Mouse (Mus musculus) stomach, postnatal 0 days (tissue): ENCODE results near the gene Dgkg. TPM values are rescaled to one million over a fixed set of nuclear protein-coding genes. Genes with fewer than 3 reads are reported as not detected.
A peak's percentile ranks its signal among the peaks of the same experiment; 100 is the strongest.

Source experiments
- ATAC-seq: fragments of 200-750 bp; cut with Nextera tagmentation; 2 replicates; pipeline ENCODE4 v1.8.0; 2017; ENCODE audit not compliant: low FRiP score, low TSS enrichment
- DNase-seq: peaks from one replicate; pipeline ENCODE4 v3.0.0-alpha.2; 2016; ENCODE audit warnings: low spot score
- H3K27ac ChIP-seq: fragments of 300-500 bp; sonication (generic); replicated peaks from 2 replicates; pipeline ENCODE4 v1.5.1; 2014; ENCODE audit warnings: mild to moderate bottlenecking, control low read depth
- H3K27me3 ChIP-seq: fragments of 300-500 bp; sonication (generic); 2 replicates; pipeline ENCODE4 v1.6.1; 2014; ENCODE audit warnings: low read length; ENCODE audit not compliant: control insufficient read depth, insufficient read depth
- H3K36me3 ChIP-seq: fragments of 300-500 bp; sonication (generic); 2 replicates; pipeline ENCODE4 v1.6.1; 2014; ENCODE audit warnings: low read length, mixed read lengths; ENCODE audit not compliant: control insufficient read depth, insufficient read depth
- H3K4me1 ChIP-seq: fragments of 300-500 bp; sonication (generic); replicated peaks from 2 replicates; pipeline ENCODE4 v1.6.1; 2014; ENCODE audit warnings: antibody characterized with exemption; ENCODE audit not compliant: control insufficient read depth, insufficient read depth
- H3K4me2 ChIP-seq: fragments of 300-500 bp; sonication (generic); replicated peaks from 2 replicates; pipeline ENCODE4 v1.6.1; 2014; ENCODE audit warnings: low read depth, mild to moderate bottlenecking, control low read depth, moderate library complexity
- H3K4me3 ChIP-seq: fragments of 300-500 bp; sonication (generic); 2 replicates; pipeline ENCODE4 v1.5.1; 2014; ENCODE audit warnings: low read depth, low read length, control low read depth
- H3K9ac ChIP-seq: fragments of 300-500 bp; sonication (generic); 2 replicates; pipeline ENCODE4 v1.6.1; 2014; ENCODE audit warnings: mild to moderate bottlenecking, low read length, control low read depth, mixed read lengths
- H3K9me3 ChIP-seq: fragments of 300-500 bp; sonication (generic); 2 replicates; pipeline ENCODE4 v1.6.1; 2016; ENCODE audit warnings: low read length; ENCODE audit not compliant: control insufficient read depth
- CTCF ChIP-seq: IDR thresholded peaks from 2 replicates; pipeline ENCODE4 v1.5.1; 2016; ENCODE audit warnings: antibody characterized with exemption, low read depth, mild to moderate bottlenecking, moderate library complexity
- EP300 ChIP-seq: optimal IDR thresholded peaks from 2 replicates; pipeline ENCODE3; 2016; ENCODE audit warnings: antibody characterized with exemption
- WGBS: fragments of 180-500 bp; shearing (Covaris S2); extraction: QIAGEN DNeasy Blood & Tissue Kit; methylation state at CpG from one replicate; pipeline ENCODE4 v1.1.7; 2014; 5-methylcytosine and 5-hydroxymethylcytosine counted together
- polyA plus RNA-seq: library from polyadenylated mRNA; unstranded; fragments of >200 nt; fragmentation: Nextera tagmentation; extraction: Ambion mirVana; gene quantifications from 2 replicates; pipeline ENCODE4 v1.2.1, GENCODE M21; 2015

Dgkg gene
- 0.36 and 0.54 TPM in 2 replicates for polyA plus RNA-seq

GRCm38 (mm10) chr16:22656533-22657444, at the start of gene Dgkg:
TSS of gene Dgkg (minus strand) at chr16:22657221.
- 1% methylated on average over 63 of the region's 63 CpGs for WGBS
- no peaks in the 10 kb centered on the region for H3K9me3 ChIP-seq
- H3K36me3 ChIP-seq = no peaks in the 10 kb centered on the region
- H3K9ac ChIP-seq = peak within 1 kb of the TSS; percentile 18; the same call in 1 of the 2 replicates
- H3K4me1 ChIP-seq = 0 out of 2 replicates have a peak, but pooled peaks cover 2% of the 10 kb centered on the region
- H3K27ac ChIP-seq = no peak within 1 kb of the TSS
- ATAC-seq (peak; percentile 68), DNase-seq (peak; percentile 33)
- peaks cover 7% of the 10 kb centered on the region for H3K27me3 ChIP-seq
- peak within 1 kb of the TSS; percentile 44 for H3K4me3 ChIP-seq
- H3K4me2 ChIP-seq = peak within 1 kb of the TSS; percentile 78
- no peak for TF ChIP-seq EP300
- TF ChIP-seq CTCF = no peak

- H3K9ac ChIP-seq = no peak overlapping the region; the same call in 1 of the 2 replicates
- no peak overlapping the region for H3K27ac ChIP-seq
- no peak overlapping the region for H3K4me2 ChIP-seq
- DNase-seq (no peak), ATAC-seq (no peak)
- H3K4me1 ChIP-seq = no peaks in the 10 kb centered on the region
- no peak for TF ChIP-seq EP300
- no peak overlapping the region for H3K4me3 ChIP-seq
- 49% methylated on average over 6 of the region's 6 CpGs for WGBS
- no peaks in the 10 kb centered on the region for H3K9me3 ChIP-seq
- no peaks in the 10 kb centered on the region for H3K27me3 ChIP-seq
- H3K36me3 ChIP-seq = no peaks in the 10 kb centered on the region
Observed at GRCm38 (mm10) chr16:22704946-22705345, 47.9 kb upstream of the Dgkg start.

GRCm38 (mm10) chr16:22704136-22704535, 47.1 kb upstream of the Dgkg start:
- H3K9me3 ChIP-seq = no peaks in the 10 kb centered on the region
- 81% methylated on average over 5 of the region's 5 CpGs for WGBS
- no peak overlapping the region for H3K4me3 ChIP-seq
- no peaks in the 10 kb centered on the region for H3K4me1 ChIP-seq
- H3K27me3 ChIP-seq = no peaks in the 10 kb centered on the region
- H3K27ac ChIP-seq = no peak overlapping the region
- DNase-seq = no peak
- no peak overlapping the region for H3K4me2 ChIP-seq
- no peaks in the 10 kb centered on the region for H3K36me3 ChIP-seq
- H3K9ac ChIP-seq = no peak overlapping the region
- no peak for ATAC-seq
- no peak for TF ChIP-seq EP300
- TF ChIP-seq CTCF = no peak

- WGBS = 63% methylated on average over 13 of the region's 13 CpGs
- Histone ChIP-seq H3K27ac (no peak overlapping the region), H3K4me2 (no peak overlapping the region), H3K9me3 (no peaks in the 10 kb centered on the region), H3K4me1 (no peaks in the 10 kb centered on the region), H3K27me3 (no peaks in the 10 kb centered on the region), H3K4me3 (no peak overlapping the region), H3K36me3 (no peaks in the 10 kb centered on the region), H3K9ac (no peak overlapping the region)
- TF ChIP-seq EP300 (no peak), CTCF (no peak)
- DNase-seq (peak; percentile 20), ATAC-seq (peak; percentile 47; the same call in 1 of the 2 replicates)
Observed at GRCm38 (mm10) chr16:22698846-22699760, 42.1 kb upstream of the Dgkg start.

GRCm38 (mm10) chr16:22698101-22698500, 41.1 kb upstream of the Dgkg start:
- WGBS = 43% methylated on average over 8 of the region's 8 CpGs
- TF ChIP-seq CTCF = no peak
- no peak for TF ChIP-seq EP300

More at GRCm38 (mm10) chr16:22698101-22698500, 41.1 kb upstream of the Dgkg start:
- Histone ChIP-seq H3K4me3 (no peak overlapping the region), H3K9me3 (no peaks in the 10 kb centered on the region), H3K27me3 (no peaks in the 10 kb centered on the region), H3K4me1 (no peaks in the 10 kb centered on the region), H3K4me2 (no peak overlapping the region), H3K27ac (no peak overlapping the region), H3K36me3 (no peaks in the 10 kb centered on the region), H3K9ac (no peak overlapping the region)
- DNase-seq (no peak), ATAC-seq (peak; percentile 59; the same call in 1 of the 2 replicates)
